Mouse (Mus musculus) midbrain, embryonic 14.5 days (tissue): ENCODE data around the gene Nudt16l1. TPM values are rescaled to one million over a fixed set of nuclear protein-coding genes. Genes with fewer than 3 reads are reported as not detected.

Experiments
- ATAC-seq: fragments of 200-750 bp; cut with Nextera tagmentation; 2 replicates; pipeline ENCODE4 v1.8.0; 2017; ENCODE audit warnings: moderate number of reproducible peaks, moderate library complexity; ENCODE audit not compliant: low FRiP score, low TSS enrichment
- DNase-seq: peaks from one replicate; pipeline ENCODE4 v3.0.0-alpha.2; 2015
- H3K27ac ChIP-seq: fragments of 300-500 bp; sonication (generic); replicated peaks from 2 replicates; pipeline ENCODE4 v1.5.1; 2014; ENCODE audit warnings: mild to moderate bottlenecking, low read depth, low read length, moderate library complexity
- H3K27me3 ChIP-seq: fragments of 300-500 bp; sonication (generic); 2 replicates; pipeline ENCODE4 v1.6.1; 2014; ENCODE audit warnings: low read length, control low read depth, mixed read lengths; ENCODE audit not compliant: control insufficient read depth, insufficient read depth
- H3K36me3 ChIP-seq: fragments of 300-500 bp; sonication (generic); 2 replicates; pipeline ENCODE4 v1.6.1; 2014; ENCODE audit warnings: low read length, control low read depth; ENCODE audit not compliant: control insufficient read depth, insufficient read depth
- H3K4me1 ChIP-seq: fragments of 300-500 bp; sonication (generic); 2 replicates; pipeline ENCODE4 v1.6.1; 2014; ENCODE audit warnings: mild to moderate bottlenecking, antibody characterized with exemption, low read length, control low read depth; ENCODE audit not compliant: control insufficient read depth, insufficient read depth
- H3K4me2 ChIP-seq: fragments of 300-500 bp; sonication (generic); 2 replicates; pipeline ENCODE4 v1.6.1; 2014; ENCODE audit warnings: mild to moderate bottlenecking, low read length, moderate library complexity
- H3K4me3 ChIP-seq: fragments of 300-500 bp; sonication (generic); replicated peaks from 2 replicates; pipeline ENCODE4 v1.5.1; 2014; ENCODE audit warnings: low read depth, low read length
- H3K9ac ChIP-seq: fragments of 300-500 bp; sonication (generic); replicated peaks from 2 replicates; pipeline ENCODE4 v1.6.1; 2014; ENCODE audit warnings: mild to moderate bottlenecking, low read length, moderate library complexity
- H3K9me3 ChIP-seq: fragments of 300-500 bp; sonication (generic); 2 replicates; pipeline ENCODE4 v1.6.1; 2016; ENCODE audit warnings: low read length, control low read depth, mixed read lengths; ENCODE audit not compliant: control insufficient read depth
- WGBS: fragments of 180-500 bp; shearing (Covaris S2); extraction: QIAGEN DNeasy Blood & Tissue Kit; methylation state at CpG from one replicate; pipeline ENCODE4 v1.1.7; 2014; 5-methylcytosine and 5-hydroxymethylcytosine counted together
- polyA plus RNA-seq: library from polyadenylated mRNA; unstranded; fragments of >200 nt; fragmentation: Nextera tagmentation; extraction: Ambion mirVana; gene quantifications from 2 replicates; pipeline ENCODE4 v1.2.1, GENCODE M21; 2014

Gene Nudt16l1
- polyA plus RNA-seq, 1 experiment from 2014 or later, result 122 TPM

DNA sequence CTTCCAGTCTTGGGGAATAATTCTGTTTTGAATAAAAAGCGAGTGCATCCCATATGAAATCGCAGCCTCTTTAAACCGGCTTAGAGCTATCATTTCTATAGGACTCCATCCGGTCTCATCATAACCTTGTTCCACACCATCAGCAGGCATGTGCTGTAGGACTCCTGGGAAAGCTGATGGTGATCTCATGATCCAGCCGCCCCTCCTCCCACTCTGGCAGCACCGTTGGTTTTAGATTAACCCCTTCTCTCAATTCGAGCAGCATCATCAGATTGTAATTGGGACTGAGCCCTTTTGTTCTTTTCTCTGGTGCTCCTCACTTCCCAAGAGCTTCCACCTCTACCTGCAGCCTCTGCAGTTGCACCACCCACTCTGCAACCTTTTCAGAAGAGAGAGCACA, 37.4 kb upstream of the Nudt16l1 start:
- ATAC-seq, result no peak
- 52% methylated on average over 7 of the region's 7 CpGs for WGBS
- DNase-seq, result peak; percentile 17
- Histone ChIP-seq H3K9me3 (no peaks in the 10 kb centered on the region), H3K27ac (peak overlapping the region; percentile 22; the same call in 1 of the 2 replicates), H3K9ac (no peak overlapping the region), H3K36me3 (no peaks in the 10 kb centered on the region), H3K4me3 (no peak overlapping the region), H3K27me3 (no peaks in the 10 kb centered on the region), H3K4me2 (no peak overlapping the region), H3K4me1 (no peaks in the 10 kb centered on the region)

DNA sequence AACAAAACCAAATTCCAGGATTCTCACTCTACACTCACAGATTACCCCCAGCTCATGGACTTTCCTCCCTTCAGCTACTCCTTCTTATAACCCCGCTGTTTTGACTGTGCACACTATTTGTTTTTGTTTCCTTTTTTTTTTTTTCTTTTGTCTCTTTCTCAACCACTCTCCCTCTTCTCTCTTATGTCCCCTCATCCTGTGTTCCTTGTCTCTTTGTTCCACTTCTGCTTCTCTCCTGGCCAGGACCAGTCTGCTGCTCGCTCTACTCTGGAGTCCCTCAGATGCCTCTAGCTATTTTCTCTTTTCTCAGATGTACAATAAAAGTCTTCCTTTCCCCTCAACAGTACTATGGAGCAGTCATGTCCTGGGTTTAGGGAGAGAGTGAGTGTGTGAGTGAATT, 36.2 kb upstream of the Nudt16l1 start:
- Histone ChIP-seq H3K9me3 (no peaks in the 10 kb centered on the region), H3K4me1 (no peaks in the 10 kb centered on the region), H3K4me2 (no peak overlapping the region), H3K9ac (no peak overlapping the region), H3K36me3 (0 out of 2 replicates have a peak, but pooled peaks cover 1% of the 10 kb centered on the region), H3K27ac (no peak overlapping the region), H3K4me3 (no peak overlapping the region), H3K27me3 (no peaks in the 10 kb centered on the region)
- ATAC-seq (no peak), DNase-seq (no peak)
- 86% methylated on average over 2 of the region's 2 CpGs for WGBS

DNA sequence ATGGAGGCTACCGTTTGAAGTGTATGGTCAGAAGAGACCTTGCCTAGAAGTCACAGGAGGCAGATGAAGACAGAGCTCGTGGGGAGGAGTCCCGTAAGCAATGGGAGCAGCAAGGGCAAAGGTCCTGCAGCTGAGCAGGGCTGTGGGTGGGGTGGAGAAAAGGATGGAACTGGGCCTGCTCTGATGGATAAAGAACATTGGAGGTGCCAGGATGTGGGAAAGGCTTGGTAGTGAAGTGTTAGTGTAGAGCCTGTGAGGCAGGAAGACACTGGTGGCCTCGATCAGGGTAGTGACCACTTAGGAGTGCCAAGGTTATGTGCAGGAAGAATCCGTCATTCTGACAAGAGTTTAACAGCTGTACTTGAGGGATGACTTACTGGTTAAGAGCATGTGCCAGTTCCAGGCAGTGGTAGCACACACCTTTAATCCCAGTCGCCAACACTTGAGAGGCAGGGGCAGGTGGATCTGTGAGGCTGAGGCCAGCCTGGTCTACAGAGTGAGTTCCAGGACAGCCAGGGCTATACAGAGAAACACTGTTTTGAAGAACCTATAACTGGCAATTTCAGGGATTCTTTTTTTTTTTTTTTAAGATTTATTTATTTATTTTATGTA, 35.0 kb upstream of the Nudt16l1 start:
- Histone ChIP-seq H3K9ac (no peak overlapping the region), H3K36me3 (0 out of 2 replicates have a peak, but pooled peaks cover 6% of the 10 kb centered on the region), H3K9me3 (no peaks in the 10 kb centered on the region), H3K27me3 (no peaks in the 10 kb centered on the region), H3K4me1 (no peaks in the 10 kb centered on the region), H3K4me3 (no peak overlapping the region), H3K4me2 (no peak overlapping the region), H3K27ac (no peak overlapping the region)
- DNase-seq (no peak), ATAC-seq (no peak)
- 88% methylated on average over 6 of the region's 6 CpGs for WGBS

DNA sequence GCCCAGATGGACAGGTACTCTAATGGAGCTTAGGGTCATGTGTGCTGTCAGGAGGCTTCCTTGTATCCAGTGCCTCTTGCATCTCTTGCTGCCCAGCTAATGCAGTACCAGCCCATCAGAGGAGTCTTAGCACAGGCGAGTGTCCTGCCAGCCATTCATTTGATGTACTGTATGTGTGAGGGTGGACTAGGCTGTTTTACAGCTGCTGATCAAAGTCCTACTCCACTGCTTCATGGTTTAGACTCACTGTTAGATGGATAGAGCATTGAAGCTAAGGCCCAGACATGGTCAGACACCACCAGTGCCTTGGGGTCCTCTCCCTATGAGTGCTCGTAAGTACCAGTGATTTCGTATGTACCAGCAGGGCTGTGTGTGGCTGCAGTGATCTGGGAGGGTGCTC, 33.7 kb upstream of the Nudt16l1 start:
- no peaks in the 10 kb centered on the region for H3K9me3 ChIP-seq
- H3K27ac ChIP-seq, result no peak overlapping the region
- DNase-seq (no peak), ATAC-seq (no peak)
- WGBS, result 97% methylated on average over 3 of the region's 3 CpGs
- H3K4me3 ChIP-seq, result no peak overlapping the region
- H3K27me3 ChIP-seq, result no peaks in the 10 kb centered on the region
- H3K9ac ChIP-seq, result no peak overlapping the region
- H3K4me2 ChIP-seq, result no peak overlapping the region
- H3K36me3 ChIP-seq, result peaks cover 13% of the 10 kb centered on the region
- no peaks in the 10 kb centered on the region for H3K4me1 ChIP-seq

DNA sequence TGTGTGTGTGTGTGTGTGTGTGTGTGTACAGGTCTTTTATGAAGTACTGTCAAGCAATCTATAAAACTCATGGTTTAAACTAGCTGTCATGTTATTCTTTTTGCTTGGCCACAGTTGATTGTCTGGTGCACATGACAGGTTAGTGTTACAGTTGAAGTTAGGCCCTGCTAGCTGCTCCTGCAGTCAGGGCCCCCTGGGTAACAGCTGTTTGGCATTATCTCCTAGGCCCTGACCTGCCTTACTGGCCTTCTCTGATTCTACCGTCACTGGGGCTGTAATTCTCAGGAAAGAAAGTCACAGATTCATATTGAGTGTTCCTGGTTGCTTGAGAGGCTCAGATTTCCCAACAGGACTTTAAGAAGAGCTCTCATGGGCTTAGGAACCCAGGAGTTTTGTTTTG, 33.0 kb upstream of the Nudt16l1 start:
- H3K4me3 ChIP-seq, result no peak overlapping the region
- no peaks in the 10 kb centered on the region for H3K9me3 ChIP-seq
- ATAC-seq (no peak), DNase-seq (no peak)
- 52% methylated on average over 1 of the region's 1 CpGs for WGBS
- H3K36me3 ChIP-seq, result peaks cover 20% of the 10 kb centered on the region
- H3K4me2 ChIP-seq, result no peak overlapping the region
- no peaks in the 10 kb centered on the region for H3K27me3 ChIP-seq
- H3K4me1 ChIP-seq, result no peaks in the 10 kb centered on the region
- no peak overlapping the region for H3K9ac ChIP-seq
- H3K27ac ChIP-seq, result no peak overlapping the region

DNA sequence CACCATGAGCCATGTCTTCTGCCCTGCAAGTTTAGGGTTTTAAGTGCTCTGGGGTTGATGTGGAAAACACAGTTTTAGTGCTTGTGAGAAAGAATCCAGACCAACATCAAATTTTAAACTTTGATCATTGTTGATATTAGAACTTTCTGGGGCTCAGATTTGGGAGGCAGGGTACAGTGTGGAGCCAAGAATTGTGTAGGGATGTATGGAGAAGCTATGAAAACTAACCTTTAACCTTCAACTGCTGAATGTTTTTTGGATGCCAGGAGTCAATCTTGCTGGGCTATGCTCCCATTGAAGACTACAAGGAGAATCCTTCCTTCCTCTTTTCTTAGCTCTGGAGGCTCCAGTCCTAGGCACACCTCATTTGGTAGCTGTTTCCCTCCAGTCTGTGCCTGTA, 32.0 kb upstream of the Nudt16l1 start:
- Histone ChIP-seq H3K4me3 (no peak overlapping the region), H3K27ac (no peak overlapping the region), H3K4me1 (no peaks in the 10 kb centered on the region), H3K27me3 (no peaks in the 10 kb centered on the region), H3K36me3 (peaks cover 30% of the 10 kb centered on the region), H3K4me2 (no peak overlapping the region), H3K9me3 (no peaks in the 10 kb centered on the region), H3K9ac (no peak overlapping the region)
- no peak for DNase-seq
- no peak for ATAC-seq

DNA sequence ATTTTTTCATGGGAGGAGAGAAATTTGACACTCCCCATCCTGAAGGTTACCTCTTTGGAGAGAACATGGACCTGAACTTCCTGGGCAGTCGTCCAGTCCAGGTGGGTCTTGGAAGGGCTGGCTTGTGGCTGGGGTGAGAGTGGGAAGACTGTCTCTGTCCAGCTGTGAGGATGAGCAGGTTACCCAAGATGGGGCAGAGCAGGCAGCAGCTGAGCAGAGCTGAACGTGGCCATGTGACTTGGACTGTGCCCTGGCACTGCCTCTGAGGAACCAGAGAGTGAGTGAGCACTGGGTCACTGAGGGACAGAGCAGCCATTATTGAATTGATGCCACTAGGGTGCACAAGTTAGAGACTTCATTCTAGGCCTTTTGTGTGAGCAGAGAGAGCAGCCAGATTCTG, 31.2 kb upstream of the Nudt16l1 start:
- H3K27me3 ChIP-seq, result no peaks in the 10 kb centered on the region
- H3K4me2 ChIP-seq, result no peak overlapping the region
- no peak overlapping the region for H3K4me3 ChIP-seq
- no peak overlapping the region for H3K27ac ChIP-seq
- H3K9me3 ChIP-seq, result no peaks in the 10 kb centered on the region
- ATAC-seq (no peak), DNase-seq (no peak)
- peaks cover 37% of the 10 kb centered on the region for H3K36me3 ChIP-seq
- no peak overlapping the region for H3K9ac ChIP-seq
- no peaks in the 10 kb centered on the region for H3K4me1 ChIP-seq
- 81% methylated on average over 2 of the region's 2 CpGs for WGBS

DNA sequence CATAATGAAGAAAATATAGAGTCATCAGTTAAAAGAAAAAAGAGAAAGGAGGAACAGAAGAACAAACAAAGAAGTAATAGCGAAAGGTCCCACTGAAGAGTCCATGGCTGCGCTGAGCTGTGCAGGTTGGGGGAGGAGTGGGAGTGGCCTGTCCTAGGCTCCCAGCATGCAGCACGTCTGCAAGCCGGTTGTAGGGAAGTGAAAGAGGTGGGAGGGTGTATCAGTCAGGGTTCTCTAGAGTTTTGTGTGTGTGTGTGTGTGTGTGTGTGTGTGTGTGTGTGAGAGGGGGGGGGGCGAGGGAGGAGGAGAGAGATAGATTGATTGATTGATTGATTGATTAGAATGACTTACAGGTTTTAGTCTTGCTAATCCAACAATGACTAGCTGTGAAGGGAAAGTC, 30.6 kb upstream of the Nudt16l1 start:
- H3K36me3 ChIP-seq, result peaks cover 40% of the 10 kb centered on the region
- H3K9me3 ChIP-seq, result no peaks in the 10 kb centered on the region
- H3K9ac ChIP-seq, result no peak overlapping the region
- ATAC-seq (no peak), DNase-seq (no peak)
- WGBS, result 45% methylated on average over 4 of the region's 5 CpGs
- H3K4me2 ChIP-seq, result no peak overlapping the region
- no peak overlapping the region for H3K27ac ChIP-seq
- no peaks in the 10 kb centered on the region for H3K27me3 ChIP-seq
- H3K4me1 ChIP-seq, result no peaks in the 10 kb centered on the region
- no peak overlapping the region for H3K4me3 ChIP-seq

DNA sequence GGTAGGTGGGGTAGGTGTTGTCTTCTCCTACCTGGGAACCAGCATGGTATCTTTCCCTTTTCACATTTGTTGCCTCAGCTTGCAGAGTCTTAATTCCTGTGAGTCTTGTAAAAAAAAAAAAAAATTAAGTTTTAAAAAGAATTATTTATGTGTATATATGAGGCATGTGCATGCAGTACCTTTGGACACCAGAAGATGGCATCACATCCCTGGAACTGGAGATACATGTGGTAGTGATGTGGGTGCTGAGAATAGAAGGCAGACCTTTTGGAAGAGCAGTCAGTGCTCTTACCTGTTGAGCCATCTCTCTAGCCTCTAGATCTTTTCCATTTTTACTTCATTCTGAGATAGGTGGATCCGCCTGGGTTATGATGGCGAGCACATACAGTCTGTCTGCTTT, 28.8 kb upstream of the Nudt16l1 start:
- peaks cover 49% of the 10 kb centered on the region for H3K36me3 ChIP-seq
- no peak overlapping the region for H3K4me3 ChIP-seq
- 95% methylated on average over 2 of the region's 2 CpGs for WGBS
- no peak overlapping the region for H3K9ac ChIP-seq
- no peak overlapping the region for H3K4me2 ChIP-seq
- H3K27me3 ChIP-seq, result no peaks in the 10 kb centered on the region
- no peaks in the 10 kb centered on the region for H3K4me1 ChIP-seq
- DNase-seq (no peak), ATAC-seq (no peak)
- no peaks in the 10 kb centered on the region for H3K9me3 ChIP-seq
- no peak overlapping the region for H3K27ac ChIP-seq
